Mouse (Mus musculus) stomach, postnatal 0 days (tissue): Measurements from ENCODE around the gene Kif2c.

Experiments
- CTCF ChIP-seq: IDR thresholded peaks from 2 replicates; pipeline ENCODE4 v1.5.1; 2016; ENCODE audit warnings: antibody characterized with exemption, low read depth, mild to moderate bottlenecking, moderate library complexity
- EP300 ChIP-seq: optimal IDR thresholded peaks from 2 replicates; pipeline ENCODE3; 2016; ENCODE audit warnings: antibody characterized with exemption

DNA sequence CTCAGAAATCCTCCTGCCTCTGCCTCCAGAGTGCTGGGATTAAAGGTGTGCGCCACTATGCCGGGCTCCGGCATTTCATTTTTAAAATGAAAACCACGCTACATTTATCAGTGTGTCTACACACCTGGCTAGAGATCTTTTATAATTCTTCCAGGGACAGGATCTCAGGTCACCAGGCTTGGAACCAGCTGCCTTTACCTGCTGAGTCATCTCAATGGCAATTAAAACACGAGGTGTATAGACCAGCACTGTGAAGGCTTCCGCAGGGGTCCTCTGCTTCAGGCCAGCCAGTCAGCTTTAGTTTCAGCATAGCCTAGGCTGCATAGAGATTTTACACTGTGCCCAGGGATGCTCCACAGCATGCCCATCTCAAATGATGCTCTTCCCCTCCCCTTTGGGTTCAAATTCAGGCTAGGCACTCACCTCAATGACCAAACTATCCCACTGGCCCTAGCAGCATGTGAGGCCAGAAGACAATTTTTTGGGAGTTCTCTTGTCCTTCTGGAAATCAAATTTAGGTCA lies 32.2 kb downstream of the Kif2c start:
- TF ChIP-seq CTCF (no peak), EP300 (no peak)
